Mouse (Mus musculus) T-helper 1 cell (primary cell): ENCODE results near the gene Gjb3.

Source experiments
- in situ Hi-C: fragments of 300-600 bp; cut with MboI, MseI; formaldehyde crosslinking; loops from one replicate; pipeline ENCODE4 v1.15.1; 2025; ENCODE audit warnings: high pct_unique_total_duplicates

Gjb3 gene

GRCm38 (mm10) chr4:127341372-127341771, 10.7 kb upstream of the Gjb3 start:
- in situ Hi-C loops: loop anchor here (10.0 kb wide), 1 partner anchor 1837 kb away; no protein-coding TSS in a partner anchor

- in situ Hi-C loops: no loop called here
These were observed 7.0 kb upstream of the Gjb3 start for GRCm38 (mm10) chr4:127337668-127338067.

- in situ Hi-C loops: no loop called here
These were observed 4.3 kb upstream of the Gjb3 start for GRCm38 (mm10) chr4:127334870-127335504.

GRCm38 (mm10) chr4:127331171-127331570, 527 bp upstream of the Gjb3 start:
- in situ Hi-C loops: no loop called here

GRCm38 (mm10) chr4:127329751-127330150, 893 bp downstream of the Gjb3 start:
- in situ Hi-C loops: no loop called here

- in situ Hi-C loops: no loop called here
These were observed 1.6 kb downstream of the Gjb3 start for GRCm38 (mm10) chr4:127329046-127329445.

GRCm38 (mm10) chr4:127328378-127328777, 2.3 kb downstream of the Gjb3 start:
- in situ Hi-C loops: no loop called here

GRCm38 (mm10) chr4:127327749-127328148, 2.9 kb downstream of the Gjb3 start:
- in situ Hi-C loops: no loop called here

GRCm38 (mm10) chr4:127327258-127327657, 3.4 kb downstream of the Gjb3 start:
- in situ Hi-C loops: no loop called here

GRCm38 (mm10) chr4:127325276-127325675, 5.4 kb downstream of the Gjb3 start:
- in situ Hi-C loops: no loop called here

GRCm38 (mm10) chr4:127324759-127325158, 5.9 kb downstream of the Gjb3 start:
- in situ Hi-C loops: no loop called here

GRCm38 (mm10) chr4:127324296-127324695, 6.3 kb downstream of the Gjb3 start:
- in situ Hi-C loops: no loop called here

- in situ Hi-C loops: no loop called here
These were observed 7.0 kb downstream of the Gjb3 start for GRCm38 (mm10) chr4:127323651-127324050.

- in situ Hi-C loops: no loop called here
These were observed 11.0 kb downstream of the Gjb3 start for GRCm38 (mm10) chr4:127319613-127320012.

- in situ Hi-C loops: no loop called here
These were observed 13.5 kb downstream of the Gjb3 start for GRCm38 (mm10) chr4:127317143-127317542.

- in situ Hi-C loops: no loop called here
These were observed 14.9 kb downstream of the Gjb3 start for GRCm38 (mm10) chr4:127315753-127316152.

- in situ Hi-C loops: no loop called here
These were observed 16.1 kb downstream of the Gjb3 start for GRCm38 (mm10) chr4:127314585-127314984.

- in situ Hi-C loops: no loop called here
These were observed 16.8 kb downstream of the Gjb3 start, which contains the start of gene Gja4 for GRCm38 (mm10) chr4:127313861-127314260. Gja4 (minus strand) TSS chr4:127314039.

- in situ Hi-C loops: no loop called here
These were observed 18.3 kb downstream of the Gjb3 start for GRCm38 (mm10) chr4:127312349-127312748.

- in situ Hi-C loops: no loop called here
These were observed 19.1 kb downstream of the Gjb3 start for GRCm38 (mm10) chr4:127311561-127311960.

GRCm38 (mm10) chr4:127306915-127307314, 23.7 kb downstream of the Gjb3 start:
- in situ Hi-C loops: no loop called here

GRCm38 (mm10) chr4:127303796-127304195, 26.8 kb downstream of the Gjb3 start:
- in situ Hi-C loops: no loop called here

GRCm38 (mm10) chr4:127300503-127300902, 30.1 kb downstream of the Gjb3 start:
- in situ Hi-C loops: no loop called here

GRCm38 (mm10) chr4:127292631-127293030, 38.0 kb downstream of the Gjb3 start:
- in situ Hi-C loops: no loop called here
